Mouse (Mus musculus) adrenal gland, postnatal 0 days (tissue): ENCODE results near the gene Lrrc3c. TPM values are rescaled to one million over a fixed set of nuclear protein-coding genes. Genes with fewer than 3 reads are reported as not detected.

Source experiments
- polyA plus RNA-seq: library from polyadenylated mRNA; unstranded; fragments of >200 nt; fragmentation: Nextera tagmentation; extraction: Ambion mirVana; gene quantifications from 2 replicates; pipeline ENCODE4 v1.2.1, GENCODE M21; 2015

Lrrc3c gene
- not detected in 2 replicates for polyA plus RNA-seq

GRCm38 (mm10) chr11:98597991-98598390 is at the start of gene Lrrc3c:
Gene Lrrc3c, plus strand, starts transcription at chr11:98598291.

GRCm38 (mm10) chr11:98550975-98551828 is 46.9 kb upstream of the Lrrc3c start, which contains the start of gene Zpbp2:
Gene Zpbp2, plus strand, starts transcription at chr11:98551097.

GRCm38 (mm10) chr11:98586892-98587563 is 11.1 kb upstream of the Lrrc3c start, which contains the start of gene Ormdl3:
Gene Ormdl3, minus strand, starts transcription at chr11:98587368.

GRCm38 (mm10) chr11:98625611-98626410 is 27.7 kb downstream of the Lrrc3c start, which contains the start of the genes Gm12355 and Gsdma3:
Gene Gm12355, minus strand, starts transcription at chr11:98625661.
Gene Gsdma3, plus strand, starts transcription at chr11:98626360.

DNA sequence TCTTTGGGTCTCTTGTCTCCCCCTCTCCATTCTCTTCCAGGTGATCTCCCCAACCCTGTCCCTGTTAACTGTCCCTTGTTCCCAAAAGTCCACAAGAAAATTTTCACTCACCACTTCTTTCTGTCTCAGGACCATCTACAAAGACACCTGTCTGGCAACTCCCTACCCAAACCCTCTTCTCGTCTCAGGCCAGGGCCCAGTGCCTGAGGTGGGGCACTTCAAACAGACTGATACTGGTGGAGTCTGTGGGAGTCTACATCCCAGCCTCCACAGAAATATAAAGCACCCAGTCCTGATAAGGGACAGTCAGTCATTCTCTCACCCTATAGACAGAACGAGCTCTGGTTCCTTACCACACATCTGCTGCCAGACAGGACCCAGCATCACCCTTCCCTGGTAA is 48.4 kb downstream of the Lrrc3c start, which contains the start of gene Gsdma2:
TSS of gene Gsdma2 (plus strand) at position 301 of the 400 bp plus-strand sequence.

Other genes starting within 250 kb of the Lrrc3c start
- 1.2 and 1.9 TPM in 2 replicates for gene Ppp1r1b, start 249.9 kb upstream of the Lrrc3c start, polyA plus RNA-seq
- 22.2 and 33.2 TPM in 2 replicates for gene Stard3, start 239.9 kb upstream of the Lrrc3c start, polyA plus RNA-seq
- gene Tcap, start 214.5 kb upstream of the Lrrc3c start, polyA plus RNA-seq: 0.84 and 3.6 TPM in 2 replicates
- gene Pnmt, start 211.8 kb upstream of the Lrrc3c start, polyA plus RNA-seq: 221 and 533 TPM in 2 replicates
- gene Pgap3, start 197.8 kb upstream of the Lrrc3c start, polyA plus RNA-seq: 5.1 and 7.3 TPM in 2 replicates
- gene Erbb2, start 185.8 kb upstream of the Lrrc3c start, polyA plus RNA-seq: 8.3 and 12.0 TPM in 2 replicates
- gene Mien1, start 159.3 kb upstream of the Lrrc3c start, polyA plus RNA-seq: 163 and 178 TPM in 2 replicates
- 1.3 and 3.3 TPM in 2 replicates for gene Grb7, start 151.9 kb upstream of the Lrrc3c start, polyA plus RNA-seq
- gene Ikzf3, start 52.3 kb upstream of the Lrrc3c start, polyA plus RNA-seq: 0.21 and 0.30 TPM in 2 replicates
- gene Zpbp2, start 47.2 kb upstream of the Lrrc3c start, polyA plus RNA-seq: 0.66 and 1.1 TPM in 2 replicates
- gene Ormdl3, start 10.9 kb upstream of the Lrrc3c start, polyA plus RNA-seq: 55.8 and 86.2 TPM in 2 replicates
- gene Gm12355, start 27.4 kb downstream of the Lrrc3c start, polyA plus RNA-seq: 0.52 and 0.90 TPM in 2 replicates
- not detected in 2 replicates for gene Gsdma3, start 28.1 kb downstream of the Lrrc3c start, polyA plus RNA-seq
- gene Gsdma2, start 48.5 kb downstream of the Lrrc3c start, polyA plus RNA-seq: 0.25 TPM in 1 of 2 replicates, not detected in the other
- 0.14 TPM in 1 of 2 replicates, not detected in the other for gene Gsdma, start 66.1 kb downstream of the Lrrc3c start, polyA plus RNA-seq
- 100 and 141 TPM in 2 replicates for gene Psmd3, start 84.3 kb downstream of the Lrrc3c start, polyA plus RNA-seq
- gene Csf3, start 103.0 kb downstream of the Lrrc3c start, polyA plus RNA-seq: 0.22 TPM in 1 of 2 replicates, not detected in the other
- gene Med24, start 131.1 kb downstream of the Lrrc3c start, polyA plus RNA-seq: 18.5 and 26.8 TPM in 2 replicates
- gene Thra, start 142.3 kb downstream of the Lrrc3c start, polyA plus RNA-seq: 31.4 and 43.5 TPM in 2 replicates
- 27.2 and 64.4 TPM in 2 replicates for gene Nr1d1, start 177.0 kb downstream of the Lrrc3c start, polyA plus RNA-seq
- 17.3 and 19.8 TPM in 2 replicates for gene Msl1, start 197.2 kb downstream of the Lrrc3c start, polyA plus RNA-seq
- gene Casc3, start 206.6 kb downstream of the Lrrc3c start, polyA plus RNA-seq: 21.9 and 22.8 TPM in 2 replicates
- gene Rapgefl1, start 238.5 kb downstream of the Lrrc3c start, polyA plus RNA-seq: 0.41 and 0.91 TPM in 2 replicates